Mouse (Mus musculus) liver, postnatal 0 days (tissue): Measurements from ENCODE around the gene Gm17545.

Source experiments
- CTCF ChIP-seq: sonication (generic); IDR thresholded peaks from 2 replicates; pipeline ENCODE4 v1.5.1; 2016; ENCODE audit warnings: antibody characterized with exemption, low read depth
- EP300 ChIP-seq: IDR thresholded peaks from 2 replicates; pipeline ENCODE4 v1.6.1; 2016; ENCODE audit warnings: antibody characterized with exemption, low read depth, mild to moderate bottlenecking

DNA sequence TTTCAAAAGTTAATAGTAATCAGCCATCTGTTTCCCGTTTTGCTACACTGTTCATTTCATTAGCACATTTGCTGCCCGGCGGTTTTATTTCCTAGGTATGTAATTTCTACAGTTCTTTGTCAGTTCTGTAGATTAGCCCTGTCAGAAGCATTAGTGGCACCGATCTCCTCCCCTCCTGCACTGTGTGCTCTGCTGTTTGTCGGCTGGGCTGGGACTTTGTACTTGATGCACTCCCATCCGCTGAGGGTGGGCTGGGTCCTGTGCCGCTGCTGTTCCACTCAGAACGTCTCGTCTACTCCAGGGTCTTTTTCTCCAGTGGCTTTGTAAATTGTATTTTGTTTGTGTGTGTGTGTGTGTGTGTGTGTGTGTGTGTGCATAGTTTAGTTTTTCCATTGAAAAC lies 34.9 kb downstream of the Gm17545 start:
- TF ChIP-seq CTCF (no peak), EP300 (no peak)
